Mouse (Mus musculus) hindbrain, embryonic 12.5 days (tissue): ENCODE results near the gene Eloa. TPM values are rescaled to one million over a fixed set of nuclear protein-coding genes. Genes with fewer than 3 reads are reported as not detected.

Experiments used
- ATAC-seq: fragments of 200-750 bp; cut with Nextera tagmentation; 2 replicates; pipeline ENCODE4 v1.8.0; 2017; ENCODE audit warnings: moderate TSS enrichment; ENCODE audit not compliant: low FRiP score
- H3K27ac ChIP-seq: fragments of 300-500 bp; sonication (generic); 2 replicates; pipeline ENCODE4 v1.5.1; 2016; ENCODE audit warnings: mild to moderate bottlenecking
- H3K27me3 ChIP-seq: fragments of 300-500 bp; sonication (generic); 2 replicates; pipeline ENCODE4 v1.6.1; 2016; ENCODE audit warnings: mild to moderate bottlenecking
- H3K36me3 ChIP-seq: fragments of 300-500 bp; sonication (generic); 2 replicates; pipeline ENCODE4 v1.6.1; 2016; ENCODE audit warnings: mild to moderate bottlenecking
- H3K4me1 ChIP-seq: fragments of 300-500 bp; sonication (generic); 2 replicates; pipeline ENCODE4 v1.6.1; 2016
- H3K4me2 ChIP-seq: fragments of 300-500 bp; sonication (generic); replicated peaks from 2 replicates; pipeline ENCODE4 v1.6.1; 2016; ENCODE audit warnings: mild to moderate bottlenecking
- H3K4me3 ChIP-seq: fragments of 300-500 bp; sonication (generic); 2 replicates; pipeline ENCODE4 v1.5.1; 2016; ENCODE audit warnings: mild to moderate bottlenecking
- H3K9ac ChIP-seq: fragments of 300-500 bp; sonication (generic); 2 replicates; pipeline ENCODE4 v1.6.1; 2016; ENCODE audit warnings: mild to moderate bottlenecking, moderate library complexity
- H3K9me3 ChIP-seq: fragments of 300-500 bp; sonication (generic); replicated peaks from 2 replicates; pipeline ENCODE4 v1.6.1; 2016; ENCODE audit warnings: mild to moderate bottlenecking
- WGBS: fragments of 180-500 bp; shearing (Covaris S2); methylation state at CpG from one replicate; pipeline ENCODE4 v1.1.7; 2016; 5-methylcytosine and 5-hydroxymethylcytosine counted together
- polyA plus RNA-seq: library from polyadenylated mRNA; unstranded; fragments of >200 nt; fragmentation: Nextera tagmentation; extraction: Ambion mirVana; gene quantifications from 2 replicates; pipeline ENCODE4 v1.2.1, GENCODE M21; 2016

Gene Eloa
- polyA plus RNA-seq, 1 experiment from 2014 or later = 36.5 TPM

GRCm38 (mm10) chr4:135971805-135972555 lies 49.6 kb downstream of the Eloa start:
- WGBS = 1% methylated on average over 35 of the region's 35 CpGs
- peaks cover 65% of the 10 kb centered on the region for H3K36me3 ChIP-seq

DNA sequence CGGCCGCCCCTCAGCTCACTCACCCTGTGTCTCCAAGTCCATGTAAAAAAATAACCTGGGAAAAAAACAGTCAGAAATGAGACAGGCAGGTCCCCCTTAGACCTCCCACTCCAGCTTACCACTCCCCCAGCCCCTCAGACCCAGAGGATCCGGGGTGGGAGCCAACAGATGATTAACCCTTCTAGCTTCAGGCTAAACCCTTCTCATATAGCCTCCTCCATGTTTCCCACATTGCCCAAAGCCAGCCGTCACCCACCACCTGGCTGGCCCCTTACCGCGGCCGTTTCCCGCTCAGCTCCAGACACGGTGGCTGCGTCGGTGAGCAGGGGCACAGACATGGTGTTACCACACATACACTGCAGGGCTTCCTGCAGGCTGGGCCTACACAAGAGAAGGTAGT lies 51.0 kb downstream of the Eloa start:
- H3K27me3 ChIP-seq = no peaks in the 10 kb centered on the region; the same call in 1 of the 2 replicates
- no peak for ATAC-seq
- H3K4me2 ChIP-seq = no peak overlapping the region
- peaks cover 29% of the 10 kb centered on the region for H3K4me1 ChIP-seq
- WGBS = 87% methylated on average over 11 of the region's 11 CpGs
- no peak overlapping the region; the same call in 1 of the 2 replicates for H3K9ac ChIP-seq
- H3K9me3 ChIP-seq = no peaks in the 10 kb centered on the region
- H3K27ac ChIP-seq = no peak overlapping the region
- H3K4me3 ChIP-seq = no peak overlapping the region
- peaks cover 65% of the 10 kb centered on the region for H3K36me3 ChIP-seq

More at GRCm38 (mm10) chr4:135971805-135972555, 49.6 kb downstream of the Eloa start:
- no peaks in the 10 kb centered on the region for H3K9me3 ChIP-seq
- H3K4me3 ChIP-seq = peak overlapping the region; percentile 86
- peak overlapping the region; percentile 79 for H3K27ac ChIP-seq
- peak overlapping the region; percentile 91 for H3K9ac ChIP-seq
- ATAC-seq = peak; percentile 63
- peaks cover 29% of the 10 kb centered on the region for H3K4me1 ChIP-seq
- no peaks in the 10 kb centered on the region for H3K27me3 ChIP-seq
- peak overlapping the region; percentile 88 for H3K4me2 ChIP-seq

- peaks cover 39% of the 10 kb centered on the region for H3K4me1 ChIP-seq
- no peak overlapping the region for H3K4me3 ChIP-seq
- no peak overlapping the region for H3K9ac ChIP-seq
- WGBS = 89% methylated on average over 13 of the region's 13 CpGs
- no peaks in the 10 kb centered on the region; the same call in 1 of the 2 replicates for H3K27me3 ChIP-seq
- no peak overlapping the region for H3K27ac ChIP-seq
- no peak overlapping the region for H3K4me2 ChIP-seq
- H3K9me3 ChIP-seq = no peaks in the 10 kb centered on the region
- ATAC-seq = no peak
- H3K36me3 ChIP-seq = peaks cover 53% of the 10 kb centered on the region
These were observed 52.4 kb downstream of the Eloa start for GRCm38 (mm10) chr4:135969070-135969750.

GRCm38 (mm10) chr4:135968271-135968869 lies 53.2 kb downstream of the Eloa start:
- no peaks in the 10 kb centered on the region; the same call in 1 of the 2 replicates for H3K27me3 ChIP-seq
- ATAC-seq = no peak
- no peak overlapping the region for H3K9ac ChIP-seq
- WGBS = 60% methylated on average over 19 of the region's 19 CpGs
- peaks cover 52% of the 10 kb centered on the region for H3K36me3 ChIP-seq
- H3K4me1 ChIP-seq = peaks cover 41% of the 10 kb centered on the region
- no peak overlapping the region for H3K27ac ChIP-seq
- no peak overlapping the region for H3K4me3 ChIP-seq
- H3K4me2 ChIP-seq = no peak overlapping the region
- H3K9me3 ChIP-seq = no peaks in the 10 kb centered on the region

- peaks cover 43% of the 10 kb centered on the region for H3K4me1 ChIP-seq
- no peak overlapping the region for H3K4me2 ChIP-seq
- H3K27ac ChIP-seq = no peak overlapping the region
- ATAC-seq = no peak
- peaks cover 52% of the 10 kb centered on the region for H3K36me3 ChIP-seq
- H3K4me3 ChIP-seq = no peak overlapping the region
- no peak overlapping the region for H3K9ac ChIP-seq
- H3K9me3 ChIP-seq = no peaks in the 10 kb centered on the region
- WGBS = 93% methylated on average over 18 of the region's 18 CpGs
- no peaks in the 10 kb centered on the region; the same call in 1 of the 2 replicates for H3K27me3 ChIP-seq
These were observed 54.3 kb downstream of the Eloa start for GRCm38 (mm10) chr4:135967086-135967760.

DNA sequence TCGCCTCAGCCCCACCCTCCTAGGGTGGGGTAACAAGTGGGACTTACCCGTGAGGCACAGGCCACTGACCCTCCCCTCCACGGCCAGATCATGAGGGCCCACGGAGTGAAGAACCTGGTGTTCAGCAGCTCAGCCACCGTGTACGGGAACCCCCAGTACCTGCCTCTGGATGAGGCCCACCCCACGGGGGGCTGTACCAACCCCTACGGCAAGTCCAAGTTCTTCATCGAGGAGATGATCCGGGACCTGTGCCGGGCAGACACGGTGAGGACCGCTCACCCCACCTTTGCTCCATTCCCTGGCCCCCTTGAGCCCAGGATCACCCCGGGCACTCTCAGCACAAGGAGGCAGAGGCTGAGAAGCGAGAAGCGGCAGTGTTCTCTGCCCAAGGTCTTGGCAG lies 55.3 kb downstream of the Eloa start:
- ATAC-seq = no peak
- peaks cover 59% of the 10 kb centered on the region for H3K36me3 ChIP-seq

GRCm38 (mm10) chr4:135965113-135965512 lies 56.5 kb downstream of the Eloa start:
- Histone ChIP-seq H3K9me3 (no peaks in the 10 kb centered on the region), H3K4me3 (no peak overlapping the region), H3K9ac (no peak overlapping the region), H3K36me3 (peaks cover 55% of the 10 kb centered on the region), H3K27me3 (no peaks in the 10 kb centered on the region; the same call in 1 of the 2 replicates), H3K4me2 (no peak overlapping the region), H3K4me1 (peaks cover 31% of the 10 kb centered on the region), H3K27ac (no peak overlapping the region)
- ATAC-seq = no peak
- 91% methylated on average over 9 of the region's 9 CpGs for WGBS

More for the DNA sequence above, 55.3 kb downstream of the Eloa start:
- no peak overlapping the region for H3K9ac ChIP-seq
- no peak overlapping the region for H3K4me2 ChIP-seq
- no peak overlapping the region for H3K4me3 ChIP-seq
- H3K27me3 ChIP-seq = no peaks in the 10 kb centered on the region; the same call in 1 of the 2 replicates
- peaks cover 36% of the 10 kb centered on the region for H3K4me1 ChIP-seq
- no peak overlapping the region for H3K27ac ChIP-seq
- WGBS = 95% methylated on average over 16 of the region's 16 CpGs
- H3K9me3 ChIP-seq = no peaks in the 10 kb centered on the region

GRCm38 (mm10) chr4:135964426-135964825 lies 57.1 kb downstream of the Eloa start:
- H3K9me3 ChIP-seq = no peaks in the 10 kb centered on the region
- peak overlapping the region; percentile 65 for H3K4me3 ChIP-seq
- no peak overlapping the region for H3K27ac ChIP-seq
- peak overlapping the region; percentile 80 for H3K9ac ChIP-seq
- H3K36me3 ChIP-seq = peaks cover 55% of the 10 kb centered on the region
- WGBS = 6% methylated on average over 12 of the region's 12 CpGs
- peaks cover 25% of the 10 kb centered on the region for H3K4me1 ChIP-seq
- no peaks in the 10 kb centered on the region; the same call in 1 of the 2 replicates for H3K27me3 ChIP-seq
- no peak for ATAC-seq
- H3K4me2 ChIP-seq = peak overlapping the region; percentile 77

GRCm38 (mm10) chr4:135963457-135964193 lies 57.9 kb downstream of the Eloa start, which contains the start of gene Gale:
Gene Gale, plus strand, starts transcription at chr4:135963727.
- Histone ChIP-seq H3K4me3 (peak within 1 kb of the TSS; percentile 65), H3K9me3 (no peaks in the 10 kb centered on the region), H3K27me3 (no peaks in the 10 kb centered on the region; the same call in 1 of the 2 replicates), H3K4me1 (peaks cover 20% of the 10 kb centered on the region), H3K36me3 (peaks cover 55% of the 10 kb centered on the region), H3K4me2 (peak within 1 kb of the TSS; percentile 77), H3K27ac (peak within 1 kb of the TSS; percentile 90), H3K9ac (peak within 1 kb of the TSS; percentile 80)
- peak; percentile 93 for ATAC-seq
- WGBS = under 1% methylated on average over 56 of the region's 56 CpGs

DNA sequence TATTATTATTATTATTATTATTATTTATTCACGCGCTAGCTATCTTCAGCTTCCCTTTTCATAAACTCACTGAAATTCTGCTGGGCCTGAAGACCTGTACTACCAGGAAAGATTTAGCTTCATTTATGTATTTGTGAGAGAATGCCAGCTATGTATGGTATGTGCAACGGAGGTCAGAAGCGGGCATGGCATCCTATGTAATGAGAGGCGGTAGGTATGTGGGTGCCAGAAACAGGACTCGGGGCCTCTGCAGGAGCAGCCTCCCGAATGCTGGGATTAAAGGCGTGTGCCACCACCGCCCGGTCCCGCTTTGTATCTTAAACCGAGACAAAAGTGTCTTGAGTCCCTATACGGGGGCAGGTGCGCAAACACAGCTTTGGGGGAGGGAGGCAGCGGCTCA lies 58.6 kb downstream of the Eloa start:
- Histone ChIP-seq H3K4me2 (peak overlapping the region; percentile 77), H3K9ac (peak overlapping the region; percentile 80), H3K4me3 (peak overlapping the region; percentile 65), H3K36me3 (peaks cover 54% of the 10 kb centered on the region), H3K27me3 (no peaks in the 10 kb centered on the region; the same call in 1 of the 2 replicates), H3K9me3 (no peaks in the 10 kb centered on the region), H3K27ac (peak overlapping the region; percentile 90), H3K4me1 (peaks cover 18% of the 10 kb centered on the region)
- WGBS = 7% methylated on average over 15 of the region's 15 CpGs
- ATAC-seq = peak; percentile 24

- Histone ChIP-seq H3K27ac (no peak overlapping the region), H3K4me2 (no peak overlapping the region), H3K36me3 (peaks cover 53% of the 10 kb centered on the region), H3K9me3 (no peaks in the 10 kb centered on the region), H3K27me3 (no peaks in the 10 kb centered on the region; the same call in 1 of the 2 replicates), H3K4me3 (no peak overlapping the region), H3K4me1 (peaks cover 18% of the 10 kb centered on the region), H3K9ac (no peak overlapping the region)
- WGBS = 90% methylated on average over 7 of the region's 7 CpGs
- no peak for ATAC-seq
These were observed 59.4 kb downstream of the Eloa start for GRCm38 (mm10) chr4:135962198-135962597.
